Mouse (Mus musculus): ENCODE measurements at regions not wholly inside any gene's neighbourhood (a gene's known extent, or its start where the extent isn't known, plus 50 kb on each side); places are given as distances from the start of the nearest gene placed in this dataset.

- TF ChIP-seq CTCF (IDR thresholded peaks at IDR 0.05; ENCODE audit: borderline replicate concordance, extremely low read depth, insufficient read depth, insufficient read length) (no peak), POLR2A (IDR thresholded peaks at IDR 0.05; ENCODE audit: borderline replicate concordance, extremely low read depth, insufficient read depth, insufficient read length, poor library complexity, severe bottlenecking) (no peak)
Measured at GRCm38 (mm10) chr1:42018966-42019365, 676.6 kb upstream of the Pou3f3 start.

Measured in brain, embryonic 14.5 days (tissue).